12 mouse cellular contexts compared by ENCODE assay signal in genomic region chr19:25144110-25145028, GRCm38 (mm10).
A peak's percentile ranks its signal among the peaks of the same experiment; 100 is the strongest.
DNase-seq lines count a peak whose midpoint lies in the region; ATAC-seq lines count a peak whose summit lies in the region.
"Had no signal": no experiment of that assay in that cellular context is flagged by ENCODE, and none has a peak within 500 bp of the region (broad histone marks: within the 10 kb centered on the region; RNA-seq: fewer than 3 reads in every experiment).

No protein-coding gene starts in this region.

- peak; percentile 53; the same call in 1 of the 2 replicates for ATAC-seq in neural tube, embryonic 13.5 days (ENCODE audit: low read depth)
- ATAC-seq: intestine, embryonic 16.5 days had no signal

- H3K36me3 ChIP-seq in neural tube, embryonic 13.5 days: no peaks in the 10 kb centered on the region
- H3K36me3 ChIP-seq: embryonic facial prominence, embryonic 13.5 days; heart, embryonic 13.5 days; limb, embryonic 12.5 days had no signal

- H3K9me3 ChIP-seq in neural tube, embryonic 13.5 days: no peaks in the 10 kb centered on the region
- H3K9me3 ChIP-seq: embryonic facial prominence, embryonic 13.5 days; heart, embryonic 13.5 days; limb, embryonic 12.5 days had no signal

- no peak overlapping the region for H3K4me2 ChIP-seq in neural tube, embryonic 13.5 days
- H3K4me2 ChIP-seq: embryonic facial prominence, embryonic 13.5 days; heart, embryonic 13.5 days; limb, embryonic 12.5 days had no signal

- H3K27ac ChIP-seq in neural tube, embryonic 13.5 days (replicated peaks): peak overlapping the region; percentile 20
- H3K27ac ChIP-seq: embryonic facial prominence, embryonic 13.5 days; heart, embryonic 13.5 days had no signal

- no peak for DNase-seq in neural tube, embryonic 10.5 days (ENCODE audit: extremely low spot score, low spot score)
- DNase-seq in frontal cortex, postnatal 10 days (ENCODE audit: low spot score in 2 of 2): peak; percentile 41 to 63
- peak; percentile 11 to 35 for DNase-seq in left cerebral cortex, adult 8-10 months (ENCODE audit: low spot score in 2 of 2)
- DNase-seq in right cerebral cortex, postnatal 36 days (ENCODE audit: low spot score in 2 of 2): peak; percentile 28 to 32
- no peak for DNase-seq in B cell, adult 2 months
- no peak for DNase-seq in spleen, postnatal 10 days (ENCODE audit: low spot score in 2 of 2)
- DNase-seq in kidney, postnatal 25 days: no peak

- WGBS in neural tube, embryonic 13.5 days: 29% methylated on average over 17 of the region's 17 CpGs

- H3K4me3 ChIP-seq in neural tube, embryonic 13.5 days: no peak overlapping the region
- H3K4me3 ChIP-seq: embryonic facial prominence, embryonic 13.5 days; heart, embryonic 13.5 days; limb, embryonic 12.5 days had no signal

- H3K27me3 ChIP-seq in neural tube, embryonic 13.5 days: no peaks in the 10 kb centered on the region
- H3K27me3 ChIP-seq: embryonic facial prominence, embryonic 13.5 days; heart, embryonic 13.5 days; limb, embryonic 12.5 days had no signal

- H3K4me1 ChIP-seq in neural tube, embryonic 13.5 days (replicated peaks): peaks cover 18% of the 10 kb centered on the region
- H3K4me1 ChIP-seq: embryonic facial prominence, embryonic 13.5 days; heart, embryonic 13.5 days had no signal

- no peak overlapping the region for H3K9ac ChIP-seq in neural tube, embryonic 13.5 days
- H3K9ac ChIP-seq: embryonic facial prominence, embryonic 13.5 days; heart, embryonic 13.5 days; limb, embryonic 12.5 days had no signal

Comparison
In these comparisons a context has a peak if more than half of its experiments do, and no peak if none do; other contexts are left out.
1. DNase-seq: peak in frontal cortex, postnatal 10 days (2 of 2), left cerebral cortex, adult 8-10 months (2 of 2) and right cerebral cortex, postnatal 36 days (2 of 2); none in neural tube, embryonic 10.5 days (single experiment), B cell, adult 2 months (0 of 2), spleen, postnatal 10 days (0 of 2) and kidney, postnatal 25 days (0 of 2).